Mouse (Mus musculus): ENCODE data around the gene Irx3. TPM values are rescaled to one million over a fixed set of nuclear protein-coding genes. Genes with fewer than 3 reads are reported as not detected.

The Irx3 gene
- polyA plus RNA-seq, 1 experiment, result not detected

DNA sequence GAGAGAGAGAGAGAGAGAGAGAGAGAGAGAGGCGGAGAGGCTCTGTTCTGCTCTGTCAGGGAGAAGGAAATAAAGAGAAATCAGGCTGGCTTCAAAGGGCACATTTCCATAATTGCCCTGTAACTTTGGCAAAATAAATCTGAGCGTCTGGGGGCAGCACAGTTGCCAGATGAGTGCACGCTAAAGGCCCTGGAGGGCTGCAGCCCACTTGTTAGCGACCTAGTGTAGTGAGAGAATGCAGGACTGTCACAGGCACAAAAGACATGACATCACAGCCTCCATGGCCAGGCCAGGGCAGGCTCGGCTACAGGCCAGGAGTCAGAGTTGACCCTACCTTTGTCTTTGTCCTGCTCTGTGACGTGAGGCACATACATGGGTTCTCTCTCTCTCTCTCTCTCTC is 8.0 kb downstream of the Irx3 start:
- H3K4me1 ChIP-seq (ENCODE audit: control insufficient read depth, insufficient read depth, low read length), result peaks cover 7% of the 10 kb centered on the region; the same call in 1 of the 2 replicates
- H3K27ac ChIP-seq (ENCODE audit: insufficient read depth, low read depth, low read length), result no peak overlapping the region
- no peak for TF ChIP-seq CTCF (IDR thresholded peaks at IDR 0.05; ENCODE audit: insufficient read depth, low read depth, low read length)
- TF ChIP-seq POLR2A (IDR thresholded peaks at IDR 0.05; ENCODE audit: insufficient read depth, low read depth, low read length), result no peak
- no peak overlapping the region for H3K4me3 ChIP-seq (ENCODE audit: insufficient read depth, low read depth, low read length)
- WGBS, result 60% methylated on average over 6 of the region's 6 CpGs

DNA sequence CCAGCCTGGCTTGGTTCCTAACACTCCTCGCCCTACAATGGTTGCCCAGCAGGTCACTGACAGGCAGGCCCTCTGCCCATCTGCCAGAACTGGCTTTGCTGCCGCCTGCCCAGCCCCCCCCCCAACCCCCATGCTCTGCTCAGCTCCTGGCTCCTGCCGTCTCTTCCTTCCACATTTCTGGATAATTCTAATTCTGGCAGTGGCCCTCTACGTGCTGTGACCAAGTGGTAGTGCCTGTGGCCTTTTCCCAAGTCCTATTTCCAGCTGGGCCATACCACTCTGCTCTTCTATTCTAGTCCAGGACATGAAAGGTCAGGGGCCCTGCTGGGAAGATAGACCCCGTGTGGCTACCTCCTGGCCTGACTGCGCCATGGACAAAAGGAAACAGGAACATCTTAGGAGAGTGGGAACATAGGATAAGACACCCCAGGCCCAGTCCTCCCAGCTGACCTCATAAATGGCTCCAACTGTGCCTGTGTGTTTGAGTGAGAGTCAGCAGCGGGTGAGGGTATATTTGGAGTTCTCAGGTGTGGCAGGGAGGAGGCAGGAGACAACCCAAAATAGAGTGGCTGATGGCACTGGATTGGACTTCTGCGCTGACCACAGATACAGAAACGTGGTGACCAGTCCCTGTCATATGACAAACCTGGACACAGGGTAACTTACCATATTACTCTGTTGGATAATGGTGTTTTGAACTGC is 14.5 kb downstream of the Irx3 start:
- Histone ChIP-seq H3K4me3 (ENCODE audit: insufficient read depth, low read depth, low read length) (no peak overlapping the region), H3K4me1 (ENCODE audit: control insufficient read depth, insufficient read depth, low read length) (no peaks in the 10 kb centered on the region), H3K27ac (ENCODE audit: insufficient read depth, low read depth, low read length) (no peak overlapping the region)
- TF ChIP-seq POLR2A (IDR thresholded peaks at IDR 0.05; ENCODE audit: insufficient read depth, low read depth, low read length) (no peak), CTCF (IDR thresholded peaks at IDR 0.05; ENCODE audit: insufficient read depth, low read depth, low read length) (no peak)
- 78% methylated on average over 9 of the region's 9 CpGs for WGBS

DNA sequence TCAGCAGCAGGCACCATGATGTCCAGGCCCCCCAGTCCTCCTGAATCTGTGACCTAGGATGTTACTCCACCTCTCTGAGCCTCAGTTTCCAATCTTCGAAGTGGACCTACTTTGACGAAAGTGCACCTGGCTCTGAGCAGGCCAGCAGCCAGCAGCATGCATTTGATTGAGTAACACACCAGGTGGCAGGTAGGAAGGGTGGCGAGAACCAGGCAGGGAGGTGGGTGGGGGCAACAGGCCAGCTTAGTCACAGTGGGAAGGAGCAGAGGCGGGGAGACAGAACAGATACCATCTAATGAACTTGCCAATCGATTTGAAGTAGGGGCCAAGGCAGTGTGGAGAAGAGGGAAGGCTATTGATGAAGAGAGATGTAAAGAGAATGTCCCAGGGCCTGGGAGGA is 18.9 kb downstream of the Irx3 start:
- WGBS, result 85% methylated on average over 5 of the region's 5 CpGs
- H3K27ac ChIP-seq (ENCODE audit: insufficient read depth, low read depth, low read length), result no peak overlapping the region
- no peak overlapping the region for H3K4me3 ChIP-seq (ENCODE audit: insufficient read depth, low read depth, low read length)
- H3K4me1 ChIP-seq (ENCODE audit: control insufficient read depth, insufficient read depth, low read length), result no peaks in the 10 kb centered on the region
- TF ChIP-seq CTCF (IDR thresholded peaks at IDR 0.05; ENCODE audit: insufficient read depth, low read depth, low read length) (no peak), POLR2A (IDR thresholded peaks at IDR 0.05; ENCODE audit: insufficient read depth, low read depth, low read length) (no peak)

DNA sequence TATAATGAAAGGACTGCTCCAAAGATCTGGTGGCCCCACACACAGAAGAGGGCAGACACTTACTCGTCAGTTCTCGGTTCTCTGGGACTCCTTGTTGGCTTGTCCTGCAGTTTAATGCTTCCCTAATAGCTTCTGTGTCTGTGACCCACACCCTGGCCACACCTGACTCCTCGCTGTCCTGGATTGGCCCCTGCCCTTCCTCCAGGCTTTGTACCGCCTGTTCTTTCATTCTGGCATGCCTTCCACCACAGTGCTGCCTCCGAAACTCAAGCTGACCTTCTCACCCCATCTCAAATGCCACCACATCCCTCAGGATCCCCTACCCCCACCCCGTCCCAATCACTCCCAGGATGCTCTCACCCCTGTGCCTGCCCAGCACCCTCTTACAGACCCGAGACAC is 19.7 kb downstream of the Irx3 start:
- H3K27ac ChIP-seq (ENCODE audit: insufficient read depth, low read depth, low read length), result no peak overlapping the region
- WGBS, result 94% methylated on average over 7 of the region's 7 CpGs
- TF ChIP-seq POLR2A (IDR thresholded peaks at IDR 0.05; ENCODE audit: insufficient read depth, low read depth, low read length) (no peak), CTCF (IDR thresholded peaks at IDR 0.05; ENCODE audit: insufficient read depth, low read depth, low read length) (no peak)
- no peaks in the 10 kb centered on the region for H3K4me1 ChIP-seq (ENCODE audit: control insufficient read depth, insufficient read depth, low read length)
- no peak overlapping the region for H3K4me3 ChIP-seq (ENCODE audit: insufficient read depth, low read depth, low read length)

DNA sequence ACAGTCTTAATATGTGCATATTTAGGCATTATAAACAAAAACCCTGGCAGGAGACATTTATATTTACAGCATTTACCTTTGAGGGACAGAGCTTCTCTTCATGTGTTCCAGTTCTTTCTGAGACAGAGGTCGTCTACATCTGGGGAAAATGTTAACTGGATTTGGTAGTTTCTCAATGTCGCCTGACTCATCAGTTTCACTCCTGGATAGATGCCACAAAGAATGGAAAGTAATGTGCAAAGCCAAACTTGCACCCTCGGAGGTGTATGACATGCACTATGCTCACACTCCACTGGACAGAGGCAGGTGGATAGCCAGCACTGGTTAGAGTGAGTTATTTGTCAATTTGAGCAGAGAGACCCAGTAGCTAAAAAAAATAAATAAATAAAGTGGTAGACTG is 21.2 kb downstream of the Irx3 start:
- TF ChIP-seq CTCF (IDR thresholded peaks at IDR 0.05; ENCODE audit: insufficient read depth, low read depth, low read length), result no peak
- Histone ChIP-seq H3K4me3 (ENCODE audit: insufficient read depth, low read depth, low read length) (no peak overlapping the region), H3K4me1 (ENCODE audit: control insufficient read depth, insufficient read depth, low read length) (no peaks in the 10 kb centered on the region), H3K27ac (ENCODE audit: insufficient read depth, low read depth, low read length) (no peak overlapping the region)
- WGBS, result 76% methylated on average over 3 of the region's 3 CpGs

DNA sequence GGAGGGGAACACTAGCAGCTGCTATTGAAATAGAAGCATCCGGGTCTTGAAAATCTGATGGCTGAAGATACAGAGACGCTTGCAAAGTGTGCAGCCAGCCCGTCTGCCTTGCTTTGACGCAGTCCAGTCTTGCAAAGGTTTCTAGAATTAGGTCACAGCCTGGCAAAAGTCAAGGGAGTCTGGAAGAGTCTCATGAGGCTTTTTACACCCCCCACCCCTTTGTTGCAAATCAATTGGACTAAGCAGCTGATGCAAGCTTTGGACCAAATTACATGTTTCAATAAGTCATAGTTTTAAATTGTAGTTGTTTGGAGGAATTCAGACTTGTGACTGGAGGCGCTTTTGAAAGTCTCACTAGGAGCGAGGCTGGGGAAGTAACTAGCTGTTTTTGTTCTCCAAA is 33.0 kb downstream of the Irx3 start:
- Histone ChIP-seq H3K4me3 (ENCODE audit: insufficient read depth, low read depth, low read length) (no peak overlapping the region), H3K4me1 (ENCODE audit: control insufficient read depth, insufficient read depth, low read length) (no peaks in the 10 kb centered on the region), H3K27ac (ENCODE audit: insufficient read depth, low read depth, low read length) (no peak overlapping the region)
- TF ChIP-seq CTCF (IDR thresholded peaks at IDR 0.05; ENCODE audit: insufficient read depth, low read depth, low read length), result no peak
- TF ChIP-seq POLR2A (IDR thresholded peaks at IDR 0.05; ENCODE audit: insufficient read depth, low read depth, low read length), result no peak
- 49% methylated on average over 6 of the region's 6 CpGs for WGBS

DNA sequence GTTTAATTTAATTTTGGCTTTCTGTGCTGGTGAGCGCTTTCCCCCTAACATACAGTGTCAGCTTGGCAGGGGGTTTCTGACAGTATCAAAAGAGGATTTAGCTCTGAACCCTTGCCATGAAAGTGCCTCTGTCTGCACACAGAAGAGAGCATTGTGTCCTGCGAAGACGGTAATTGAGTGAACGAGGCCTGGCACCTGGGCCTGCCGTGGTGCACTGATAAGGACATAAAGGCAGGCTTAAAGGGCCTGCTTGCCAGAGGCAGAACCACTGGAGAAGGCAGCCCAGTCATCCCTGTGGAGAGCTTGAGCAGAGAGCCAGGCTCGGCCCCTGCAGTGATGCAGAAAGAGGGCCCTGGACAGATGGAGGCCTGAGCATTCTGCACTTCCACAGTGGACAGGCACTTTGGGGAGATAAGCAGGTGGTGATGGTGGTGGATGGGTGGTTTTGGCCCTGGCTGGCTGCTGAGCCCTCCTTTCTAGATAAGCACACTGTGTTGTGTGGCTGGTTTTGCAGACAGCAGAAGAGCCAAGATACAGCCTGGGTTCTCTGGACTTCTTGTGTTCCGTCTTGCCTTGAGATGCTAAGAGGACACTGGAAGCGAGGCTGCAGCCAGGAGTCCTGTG is 36.3 kb downstream of the Irx3 start:
- Histone ChIP-seq H3K27ac (ENCODE audit: insufficient read depth, low read depth, low read length) (no peak overlapping the region), H3K4me3 (ENCODE audit: insufficient read depth, low read depth, low read length) (no peak overlapping the region), H3K4me1 (ENCODE audit: control insufficient read depth, insufficient read depth, low read length) (no peaks in the 10 kb centered on the region)
- 79% methylated on average over 8 of the region's 8 CpGs for WGBS
- no peak for TF ChIP-seq CTCF (IDR thresholded peaks at IDR 0.05; ENCODE audit: insufficient read depth, low read depth, low read length)
- no peak for TF ChIP-seq POLR2A (IDR thresholded peaks at IDR 0.05; ENCODE audit: insufficient read depth, low read depth, low read length)

DNA sequence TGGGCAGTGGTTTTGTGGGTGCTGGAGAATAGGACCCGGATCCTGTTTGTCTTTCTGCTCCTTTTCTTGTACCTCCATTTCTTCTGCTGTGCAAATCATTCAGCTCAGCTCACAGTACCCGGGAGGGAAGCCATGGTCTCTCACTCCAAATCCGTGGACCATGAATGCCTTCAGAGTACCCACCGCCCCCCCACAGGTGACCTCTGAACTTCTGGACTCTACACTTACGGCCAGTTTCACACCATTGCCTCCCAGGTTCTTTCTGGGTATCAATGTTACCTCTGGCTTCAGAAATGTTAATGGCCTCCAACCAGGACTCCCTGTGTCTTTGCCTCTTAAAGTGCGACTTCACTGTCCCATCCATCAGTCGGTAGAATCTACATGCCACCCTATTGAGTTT is 46.3 kb downstream of the Irx3 start:
- H3K4me1 ChIP-seq (ENCODE audit: control insufficient read depth, insufficient read depth, low read length), result no peaks in the 10 kb centered on the region
- no peak for TF ChIP-seq POLR2A (IDR thresholded peaks at IDR 0.05; ENCODE audit: insufficient read depth, low read depth, low read length)
- no peak for TF ChIP-seq CTCF (IDR thresholded peaks at IDR 0.05; ENCODE audit: insufficient read depth, low read depth, low read length)
- H3K4me3 ChIP-seq (ENCODE audit: insufficient read depth, low read depth, low read length), result no peak overlapping the region
- WGBS, result 94% methylated on average over 7 of the region's 7 CpGs
- H3K27ac ChIP-seq (ENCODE audit: insufficient read depth, low read depth, low read length), result no peak overlapping the region

DNA sequence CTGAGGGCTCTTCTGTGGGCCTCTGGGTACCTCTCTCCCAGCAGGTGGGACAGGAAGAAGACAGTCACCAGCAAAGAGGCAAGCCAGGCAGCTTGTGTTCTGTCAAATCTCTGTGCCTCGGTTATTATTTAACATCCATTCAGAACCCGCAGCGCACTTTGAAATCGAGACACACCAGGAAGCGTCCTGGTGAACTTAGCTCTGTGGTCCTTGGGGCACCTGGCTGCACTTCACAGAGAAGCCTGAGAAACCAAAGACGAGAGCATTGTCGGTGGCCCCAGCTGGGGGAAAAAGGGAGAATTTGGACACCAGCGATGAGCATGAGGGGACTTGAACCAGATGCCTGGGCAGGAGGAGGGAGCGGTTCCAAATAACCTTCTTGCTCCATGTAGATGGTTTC is 46.8 kb downstream of the Irx3 start:
- Histone ChIP-seq H3K4me1 (ENCODE audit: control insufficient read depth, insufficient read depth, low read length) (no peaks in the 10 kb centered on the region), H3K27ac (ENCODE audit: insufficient read depth, low read depth, low read length) (no peak overlapping the region), H3K4me3 (ENCODE audit: insufficient read depth, low read depth, low read length) (no peak overlapping the region)
- TF ChIP-seq POLR2A (IDR thresholded peaks at IDR 0.05; ENCODE audit: insufficient read depth, low read depth, low read length) (no peak), CTCF (IDR thresholded peaks at IDR 0.05; ENCODE audit: insufficient read depth, low read depth, low read length) (no peak)
- 96% methylated on average over 9 of the region's 9 CpGs for WGBS
